ENCODE assay signal across 8 mouse cellular contexts in genomic region chr13:90088962-90089824, GRCm38 (mm10). TPM values are rescaled to one million over a fixed set of nuclear protein-coding genes. Genes with fewer than 3 reads are reported as not detected.
DNase-seq lines count a peak whose midpoint lies in the region; ATAC-seq and TF ChIP-seq lines count a peak whose summit lies in the region.

TSS of gene Tmem167 (plus strand) at chr13:90089123.
TSS of gene Xrcc4 (minus strand) at chr13:90089608.

- TF ChIP-seq POLR2A in MEL (IDR thresholded peaks at IDR 0.05; ENCODE audit: control insufficient read depth in 1 of 2, insufficient read depth in 1 of 2, low read depth in 1 of 2, low read length in 2 of 2, poor library complexity in 1 of 2), result peak; percentile 49 to 77
- TF ChIP-seq POLR2A in cerebellum, adult 2 months (IDR thresholded peaks at IDR 0.05; ENCODE audit: borderline replicate concordance, insufficient read depth, low read length), result peak; percentile 51; the same call in 1 of the 2 replicates

- H3K27me3 ChIP-seq in MEL (ENCODE audit: control insufficient read depth in 1 of 2, insufficient read depth in 2 of 2, low read length in 2 of 2), result no peaks in the 10 kb centered on the region
- no peaks in the 10 kb centered on the region for H3K27me3 ChIP-seq in cerebellum, adult 2 months (ENCODE audit: control insufficient read depth, insufficient read depth, low read length)
- no peaks in the 10 kb centered on the region for H3K27me3 ChIP-seq in forebrain, postnatal 0 days (ENCODE audit: insufficient read depth, low read length)
- no peaks in the 10 kb centered on the region for H3K27me3 ChIP-seq in lung, embryonic 15.5 days

- peak within 1 kb of the TSS; percentile 91 to 100 for H3K4me3 ChIP-seq in MEL (ENCODE audit: control insufficient read depth in 1 of 2, insufficient read depth in 1 of 2, low read depth in 2 of 2, low read length in 2 of 2)
- H3K4me3 ChIP-seq in cerebellum, adult 2 months (replicated peaks; ENCODE audit: insufficient read depth, low read depth, low read length), result peak within 1 kb of the TSS; percentile 87
- peak within 1 kb of the TSS; percentile 75 for H3K4me3 ChIP-seq in forebrain, postnatal 0 days (ENCODE audit: low read depth, low read length)
- peak within 1 kb of the TSS; percentile 88 for H3K4me3 ChIP-seq in lung, embryonic 15.5 days

- no peak for TF ChIP-seq EP300 in MEL (IDR thresholded peaks at IDR 0.05; ENCODE audit: low read depth in 1 of 2, low read length in 2 of 2)

- H3K4me2 ChIP-seq in forebrain, postnatal 0 days (ENCODE audit: low read depth), result peak within 1 kb of the TSS; percentile 95
- peak within 1 kb of the TSS; percentile 88 for H3K4me2 ChIP-seq in lung, embryonic 15.5 days

- peak; percentile 100 for ATAC-seq in forebrain, postnatal 0 days
- peak; percentile 100 for ATAC-seq in lung, embryonic 15.5 days (ENCODE audit: borderline replicate concordance, extremely low read depth, low FRiP score, low TSS enrichment)

- peak; percentile 98 for DNase-seq in MEL (ENCODE audit: low read depth, low spot score)
- peak; percentile 97 to 99 for DNase-seq in cerebellum, adult 2 months
- peak; percentile 97 for DNase-seq in forebrain, postnatal 0 days
- DNase-seq in heart, postnatal 4 days, result peak; percentile 96
- peak; percentile 98 to 99 for DNase-seq in layer of hippocampus, adult 8-10 months (ENCODE audit: low spot score in 2 of 2)
- DNase-seq in ovary, adult 18-20 months (ENCODE audit: low spot score), result peak; percentile 96
- peak; percentile 90 for DNase-seq in thymus, postnatal 0 days (ENCODE audit: low spot score)

- H3K9ac ChIP-seq in MEL (ENCODE audit: control insufficient read depth, low read depth, low read length, poor library complexity, severe bottlenecking), result peak within 1 kb of the TSS; percentile 98
- peak within 1 kb of the TSS; percentile 89 for H3K9ac ChIP-seq in forebrain, postnatal 0 days
- H3K9ac ChIP-seq in lung, embryonic 15.5 days, result peak within 1 kb of the TSS; percentile 89

- WGBS in cerebellum, adult 2 months, result under 1% methylated on average over 41 of the region's 41 CpGs
- 4% methylated on average over 41 of the region's 41 CpGs for WGBS in forebrain, postnatal 0 days
- 1% methylated on average over 41 of the region's 41 CpGs for WGBS in lung, embryonic 15.5 days

- TF ChIP-seq RAD21 in MEL (IDR thresholded peaks at IDR 0.05; ENCODE audit: low read depth, low read length), result no peak

- peaks cover 2 to 8% of the 10 kb centered on the region in 2 experiments; a peak in 2 of 4 replicates for H3K4me1 ChIP-seq in MEL (ENCODE audit: control insufficient read depth in 1 of 2, insufficient read depth in 2 of 2, low read length in 2 of 2)
- no peaks in the 10 kb centered on the region for H3K4me1 ChIP-seq in cerebellum, adult 2 months (ENCODE audit: control insufficient read depth, insufficient read depth, low read length)
- H3K4me1 ChIP-seq in forebrain, postnatal 0 days (ENCODE audit: insufficient read depth), result no peaks in the 10 kb centered on the region; the same call in 1 of the 2 replicates
- peaks cover 2% of the 10 kb centered on the region for H3K4me1 ChIP-seq in lung, embryonic 15.5 days

- TF ChIP-seq CTCF in MEL (IDR thresholded peaks at IDR 0.05 in 2 of 3, conservative IDR thresholded peaks at IDR 0.05 in 1 of 3; ENCODE audit: control insufficient read depth in 1 of 3, insufficient read depth in 1 of 3, low read depth in 2 of 3, low read length in 3 of 3, poor library complexity in 1 of 3, severe bottlenecking in 1 of 3), result no peak
- TF ChIP-seq CTCF in cerebellum, adult 2 months (IDR thresholded peaks at IDR 0.05; ENCODE audit: borderline replicate concordance, insufficient read depth, low read depth, low read length), result no peak
- no peak for TF ChIP-seq CTCF in forebrain, postnatal 0 days (IDR thresholded peaks at IDR 0.05; ENCODE audit: low read depth)

- peak within 1 kb of the TSS; percentile 85 for H3K27ac ChIP-seq in MEL (ENCODE audit: control insufficient read depth, low read depth, low read length)
- peak within 1 kb of the TSS; percentile 78 for H3K27ac ChIP-seq in cerebellum, adult 2 months (ENCODE audit: insufficient read depth, low read length)
- peak within 1 kb of the TSS; percentile 85 for H3K27ac ChIP-seq in forebrain, postnatal 0 days (ENCODE audit: low read depth, low read length)
- peak within 1 kb of the TSS; percentile 80 for H3K27ac ChIP-seq in lung, embryonic 15.5 days

- no peaks in the 10 kb centered on the region for H3K9me3 ChIP-seq in MEL (replicated peaks; ENCODE audit: insufficient read depth, low read length)
- H3K9me3 ChIP-seq in forebrain, postnatal 0 days (ENCODE audit: low read length), result no peaks in the 10 kb centered on the region
- H3K9me3 ChIP-seq in lung, embryonic 15.5 days, result no peaks in the 10 kb centered on the region

- H3K79me2 ChIP-seq in MEL (ENCODE audit: control insufficient read depth, insufficient read depth, low read length, poor library complexity), result peaks cover 19% of the 10 kb centered on the region

- peaks cover 4 to 13% of the 10 kb centered on the region in 2 experiments; a peak in 3 of 4 replicates for H3K36me3 ChIP-seq in MEL (ENCODE audit: control insufficient read depth in 1 of 2, insufficient read depth in 2 of 2, low read length in 2 of 2)
- H3K36me3 ChIP-seq in forebrain, postnatal 0 days (ENCODE audit: insufficient read depth), result peaks cover 2% of the 10 kb centered on the region; the same call in 1 of the 2 replicates
- H3K36me3 ChIP-seq in lung, embryonic 15.5 days, result 0 out of 2 replicates have a peak, but pooled peaks cover 4% of the 10 kb centered on the region

TF ChIP-seq in MEL, 35 proteins besides CTCF, POLR2A, EP300 and RAD21 (continues in another document):
- TF ChIP-seq USF1 (IDR thresholded peaks at IDR 0.05; ENCODE audit: low read depth, low read length) (peak; percentile 18), RCOR1 (IDR thresholded peaks at IDR 0.05; ENCODE audit: low read depth, low read length) (0 out of 2 replicates have a peak, but pooled peaks have one; percentile 18), NRF1 (IDR thresholded peaks at IDR 0.05; ENCODE audit: insufficient read depth, low read depth, low read length, poor library complexity, severe bottlenecking) (no peak), MEF2A (IDR thresholded peaks at IDR 0.05; ENCODE audit: extremely low read depth, insufficient replicate concordance, low read depth, low read length, poor library complexity, severe bottlenecking) (no peak), MAZ (IDR thresholded peaks at IDR 0.05; ENCODE audit: low read depth, low read length) (peak; percentile 62; the same call in 1 of the 2 replicates), ZNF384 (IDR thresholded peaks at IDR 0.05; ENCODE audit: low read depth, low read length) (peak; percentile 79), SIN3A (IDR thresholded peaks at IDR 0.05; ENCODE audit: low read length) (peak; percentile 88), HCFC1 (IDR thresholded peaks at IDR 0.05; ENCODE audit: low read depth, low read length) (peak; percentile 87), GATA1 (IDR thresholded peaks at IDR 0.05; ENCODE audit: low read depth, low read length) (peak; percentile 89), ZMIZ1 (IDR thresholded peaks at IDR 0.05; ENCODE audit: low read depth, low read length) (no peak; the same call in 1 of the 2 replicates), E2F4 (IDR thresholded peaks at IDR 0.05; ENCODE audit: borderline replicate concordance, low read depth, low read length) (peak; percentile 77), KAT2A (conservative IDR thresholded peaks at IDR 0.05; ENCODE audit: low read depth, low read length) (peak; percentile 66), CHD1 (IDR thresholded peaks at IDR 0.05; ENCODE audit: low read depth, low read length) (peak; percentile 11; the same call in 1 of the 2 replicates), TCF12 (IDR thresholded peaks at IDR 0.05; ENCODE audit: low read depth, low read length) (peak; percentile 46), TBP (IDR thresholded peaks at IDR 0.05; ENCODE audit: low read depth, low read length) (peak; percentile 90), NELFE (IDR thresholded peaks at IDR 0.05; ENCODE audit: low read depth, low read length) (peak; percentile 89), BHLHE40 (IDR thresholded peaks at IDR 0.05; ENCODE audit: borderline replicate concordance, low read depth, low read length) (no peak), MAX (IDR thresholded peaks at IDR 0.05; ENCODE audit: low read length) (peak; percentile 19; the same call in 1 of the 2 replicates), ELF1 (IDR thresholded peaks at IDR 0.05; ENCODE audit: low read depth, low read length) (peak; percentile 97), POLR2AphosphoS2 (IDR thresholded peaks at IDR 0.05; ENCODE audit: low read length) (peak; percentile 77; the same call in 1 of the 2 replicates), JUND (IDR thresholded peaks at IDR 0.05; ENCODE audit: low read depth, low read length) (no peak), CHD2 (IDR thresholded peaks at IDR 0.05; ENCODE audit: low read length) (peak; percentile 63)

RNA-seq across cellular contexts. Expression of gene Tmem167, which starts in this region (rescaled TPM):
- 19.3 and 22.5 TPM in 2 replicates for total RNA-seq in MEL (2012; rRNA removed)
- polyA plus RNA-seq in MEL (2012; ENCODE audit: insufficient read depth in 1 of 2, insufficient read length in 2 of 2, low read depth in 1 of 2, low replicate concordance in 2 of 2, missing spikeins in 1 of 2), result 10 to 100 TPM in 1 of 2 experiments, not detected in 1; 15.0 TPM
- 11.5 and 11.8 TPM in 2 replicates for polyA plus RNA-seq in cerebellum, adult 2 months (2012; rRNA removed)
- 38.1 and 38.6 TPM in 2 replicates for total RNA-seq in forebrain, postnatal 0 days (2014; rRNA removed)
- polyA plus RNA-seq in forebrain, postnatal 0 days (2015; fragmentation: Nextera tagmentation; extraction: Ambion mirVana), result 30.9 and 33.8 TPM in 2 replicates
- total RNA-seq in heart, postnatal 4 days (2021), result 10 to 100 TPM; 18.1 to 18.3 TPM
- 10 to 100 TPM; 22.0 to 23.8 (median 23.2) TPM for total RNA-seq in layer of hippocampus, adult 8-10 months (2022)
- polyA plus RNA-seq in lung, embryonic 15.5 days (2015; fragmentation: Nextera tagmentation; extraction: Ambion mirVana), result 53.0 and 53.6 TPM in 2 replicates
- polyA plus RNA-seq in thymus, postnatal 0 days (2015; fragmentation: Nextera tagmentation; extraction: Ambion mirVana), result 53.1 and 55.3 TPM in 2 replicates

RNA-seq across cellular contexts. Expression of gene Xrcc4, which starts in this region (rescaled TPM):
- 6.5 and 6.6 TPM in 2 replicates for total RNA-seq in MEL (2012; rRNA removed)
- polyA plus RNA-seq in MEL (2012; ENCODE audit: insufficient read depth in 1 of 2, insufficient read length in 2 of 2, low read depth in 1 of 2, low replicate concordance in 2 of 2, missing spikeins in 1 of 2), result 1 to 10 TPM in 1 of 2 experiments, not detected in 1; 7.7 TPM
- 9.1 and 10.0 TPM in 2 replicates for polyA plus RNA-seq in cerebellum, adult 2 months (2012; rRNA removed)
- total RNA-seq in forebrain, postnatal 0 days (2014; rRNA removed), result 19.3 and 24.0 TPM in 2 replicates
- polyA plus RNA-seq in forebrain, postnatal 0 days (2015; fragmentation: Nextera tagmentation; extraction: Ambion mirVana), result 17.2 and 19.0 TPM in 2 replicates
- 10 to 100 TPM; 13.1 to 17.3 TPM for total RNA-seq in heart, postnatal 4 days (2021)
- 10 to 100 TPM; 13.1 to 18.9 (median 16.1) TPM for total RNA-seq in layer of hippocampus, adult 8-10 months (2022)
- polyA plus RNA-seq in lung, embryonic 15.5 days (2015; fragmentation: Nextera tagmentation; extraction: Ambion mirVana), result 12.4 and 15.5 TPM in 2 replicates
- 23.2 and 23.5 TPM in 2 replicates for polyA plus RNA-seq in thymus, postnatal 0 days (2015; fragmentation: Nextera tagmentation; extraction: Ambion mirVana)

Comparison
In these comparisons a context has a peak if more than half of its experiments do, and no peak if none do; other contexts are left out.
1. Peak in every context shown above with its lines: DNase-seq, ATAC-seq, H3K4me3 ChIP-seq and H3K27ac ChIP-seq.